Mouse (Mus musculus): ENCODE results near the gene Pgrmc2.

The Pgrmc2 gene

GRCm38 (mm10) chr3:41082885-41083789 is at the start of gene Pgrmc2:
Gene Pgrmc2, minus strand, starts transcription at chr3:41083046.
- DNase-seq (ENCODE audit: low read depth, low spot score), result peak; percentile 100

GRCm38 (mm10) chr3:41124000-41124294 is 41.1 kb upstream of the Pgrmc2 start:
- DNase-seq (ENCODE audit: low read depth, low spot score), result no peak

GRCm38 (mm10) chr3:41123190-41123999 is 40.5 kb upstream of the Pgrmc2 start:
- peak; percentile 14 for DNase-seq (ENCODE audit: low read depth, low spot score)

GRCm38 (mm10) chr3:41118173-41118572 is 35.3 kb upstream of the Pgrmc2 start:
- peak; percentile 17 for DNase-seq (ENCODE audit: low read depth, low spot score)

GRCm38 (mm10) chr3:41117447-41117846 is 34.6 kb upstream of the Pgrmc2 start:
- DNase-seq (ENCODE audit: low read depth, low spot score), result no peak

GRCm38 (mm10) chr3:41113186-41113585 is 30.3 kb upstream of the Pgrmc2 start:
- DNase-seq (ENCODE audit: low read depth, low spot score), result peak; percentile 67

- DNase-seq (ENCODE audit: low read depth, low spot score), result no peak
Measured at GRCm38 (mm10) chr3:41108306-41108785, 25.5 kb upstream of the Pgrmc2 start.

- peak; percentile 41 for DNase-seq (ENCODE audit: low read depth, low spot score)
Measured at GRCm38 (mm10) chr3:41107600-41108305, 24.9 kb upstream of the Pgrmc2 start.

GRCm38 (mm10) chr3:41101905-41102304 is 19.1 kb upstream of the Pgrmc2 start:
- no peak for DNase-seq (ENCODE audit: low read depth, low spot score)

GRCm38 (mm10) chr3:41100157-41100556 is 17.3 kb upstream of the Pgrmc2 start:
- DNase-seq (ENCODE audit: low read depth, low spot score), result no peak

GRCm38 (mm10) chr3:41099672-41100071 is 16.8 kb upstream of the Pgrmc2 start:
- no peak for DNase-seq (ENCODE audit: low read depth, low spot score)

GRCm38 (mm10) chr3:41093210-41093609 is 10.4 kb upstream of the Pgrmc2 start:
- DNase-seq (ENCODE audit: low read depth, low spot score), result no peak

GRCm38 (mm10) chr3:41092311-41092710 is 9.5 kb upstream of the Pgrmc2 start:
- DNase-seq (ENCODE audit: low read depth, low spot score), result no peak

- no peak for DNase-seq (ENCODE audit: low read depth, low spot score)
Measured at GRCm38 (mm10) chr3:41090839-41091238, 8.0 kb upstream of the Pgrmc2 start.

- no peak for DNase-seq (ENCODE audit: low read depth, low spot score)
Measured at GRCm38 (mm10) chr3:41087071-41087470, 4.2 kb upstream of the Pgrmc2 start.

- no peak for DNase-seq (ENCODE audit: low read depth, low spot score)
Measured at GRCm38 (mm10) chr3:41084421-41084820, 1.6 kb upstream of the Pgrmc2 start.

GRCm38 (mm10) chr3:41083790-41084112 is 905 bp upstream of the Pgrmc2 start:
- DNase-seq (ENCODE audit: low read depth, low spot score), result peak; percentile 64

- DNase-seq (ENCODE audit: low read depth, low spot score), result no peak
Measured at GRCm38 (mm10) chr3:41082520-41082884, 344 bp downstream of the Pgrmc2 start.

GRCm38 (mm10) chr3:41081474-41082301 is 1.2 kb downstream of the Pgrmc2 start:
- peak; percentile 27 for DNase-seq (ENCODE audit: low read depth, low spot score)

GRCm38 (mm10) chr3:41080724-41081123 is 2.1 kb downstream of the Pgrmc2 start:
- no peak for DNase-seq (ENCODE audit: low read depth, low spot score)

- DNase-seq (ENCODE audit: low read depth, low spot score), result no peak
Measured at GRCm38 (mm10) chr3:41078673-41079072, 4.2 kb downstream of the Pgrmc2 start.

Data from brain, adult 2 months (tissue).